Mouse (Mus musculus): Measurements from ENCODE around the gene Dnajc19. TPM values are rescaled to one million over a fixed set of nuclear protein-coding genes. Genes with fewer than 3 reads are reported as not detected.
A peak's percentile ranks its signal among the peaks of the same experiment; 100 is the strongest.

Gene Dnajc19
- total and polyA plus RNA-seq, 2 experiments from 2014 or later: 216 to 223 TPM

DNA sequence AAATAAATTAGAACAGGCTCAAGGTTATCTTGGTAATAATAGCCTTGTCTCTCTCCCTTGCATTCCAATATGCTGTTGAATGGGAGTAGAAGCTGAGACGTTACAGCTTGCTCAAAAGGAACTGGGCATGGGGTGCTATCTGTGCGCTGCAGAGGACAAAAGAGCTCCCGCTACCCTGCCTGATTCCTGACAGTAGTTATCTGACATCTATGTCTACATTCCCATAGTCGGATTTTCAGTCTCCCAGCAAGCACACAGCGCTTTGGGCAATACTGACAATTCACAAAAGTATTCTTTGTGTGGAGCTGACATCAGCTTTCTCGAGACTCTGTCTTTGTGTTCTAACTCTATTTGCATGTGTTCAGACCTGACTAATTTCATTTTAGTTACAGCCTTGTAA is 34.7 kb upstream of the Dnajc19 start:
- H3K9me3 ChIP-seq (replicated peaks; ENCODE audit: control insufficient read depth, low read length): no peaks in the 10 kb centered on the region
- no peaks in the 10 kb centered on the region for H3K4me1 ChIP-seq (ENCODE audit: control insufficient read depth, insufficient read depth)
- no peak overlapping the region for H3K4me3 ChIP-seq (ENCODE audit: low read depth, low read length)
- H3K9ac ChIP-seq (replicated peaks; ENCODE audit: low read depth, low read length): no peak overlapping the region
- no peak overlapping the region for H3K27ac ChIP-seq (ENCODE audit: low read depth)
- H3K27me3 ChIP-seq (ENCODE audit: control insufficient read depth, insufficient read depth, low read length): no peaks in the 10 kb centered on the region
- H3K4me2 ChIP-seq (ENCODE audit: low read depth, low read length): no peak overlapping the region
- DNase-seq (ENCODE audit: low spot score) (no peak), ATAC-seq (ENCODE audit: insufficient read depth, low read depth) (no peak)
- H3K36me3 ChIP-seq (replicated peaks; ENCODE audit: control insufficient read depth, insufficient read depth, low read length): no peaks in the 10 kb centered on the region
- no peak for TF ChIP-seq EP300 (IDR thresholded peaks at IDR 0.05; ENCODE audit: low read depth)
- WGBS: 41% methylated on average over 6 of the region's 6 CpGs

DNA sequence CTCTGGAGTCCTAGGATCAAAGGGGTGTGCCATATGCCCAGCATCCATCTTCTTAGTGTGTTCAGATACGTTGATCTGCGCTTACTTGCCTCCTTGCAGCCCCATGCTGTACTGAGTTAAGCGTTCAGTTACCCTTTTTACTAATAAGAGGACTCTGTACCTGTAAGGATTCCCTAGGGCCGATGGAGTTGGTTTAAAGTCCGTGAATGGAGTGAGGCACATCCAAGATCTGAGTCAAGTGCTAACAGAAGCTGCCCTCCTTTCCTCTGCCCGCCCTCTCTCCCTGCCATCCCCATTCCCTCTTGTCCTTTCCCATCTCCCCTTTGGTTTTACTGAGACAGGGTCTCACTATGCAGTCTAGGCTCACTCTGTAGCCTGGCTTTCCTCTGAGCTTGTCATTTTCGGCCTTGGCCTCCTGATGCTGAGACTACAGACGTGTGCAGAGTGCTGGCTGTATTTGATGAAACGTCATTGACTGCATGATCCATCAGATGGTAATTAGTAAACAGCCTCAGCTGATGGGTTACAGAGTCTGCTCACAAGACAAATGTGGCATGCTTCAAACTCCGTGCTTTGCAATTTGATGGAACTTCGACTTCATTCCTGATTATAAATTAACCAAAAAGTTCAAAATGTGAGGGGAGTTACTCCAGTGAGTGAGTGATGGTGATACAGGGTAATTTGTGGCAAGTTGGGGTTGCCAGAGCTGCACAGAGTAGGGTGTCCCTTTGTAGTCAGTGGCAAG is 31.0 kb upstream of the Dnajc19 start:
- WGBS: 64% methylated on average over 11 of the region's 11 CpGs
- Histone ChIP-seq H3K4me3 (ENCODE audit: low read depth, low read length) (no peak overlapping the region), H3K36me3 (replicated peaks; ENCODE audit: control insufficient read depth, insufficient read depth, low read length) (no peaks in the 10 kb centered on the region), H3K9ac (replicated peaks; ENCODE audit: low read depth, low read length) (no peak overlapping the region), H3K4me1 (ENCODE audit: control insufficient read depth, insufficient read depth) (no peaks in the 10 kb centered on the region), H3K27me3 (ENCODE audit: control insufficient read depth, insufficient read depth, low read length) (no peaks in the 10 kb centered on the region), H3K27ac (ENCODE audit: low read depth) (no peak overlapping the region), H3K9me3 (replicated peaks; ENCODE audit: control insufficient read depth, low read length) (no peaks in the 10 kb centered on the region), H3K4me2 (ENCODE audit: low read depth, low read length) (no peak overlapping the region)
- ATAC-seq (ENCODE audit: insufficient read depth, low read depth) (no peak), DNase-seq (ENCODE audit: low spot score) (no peak)
- TF ChIP-seq EP300 (IDR thresholded peaks at IDR 0.05; ENCODE audit: low read depth): no peak
- no peak for TF ChIP-seq CTCF (IDR thresholded peaks at IDR 0.05; ENCODE audit: low read depth)

DNA sequence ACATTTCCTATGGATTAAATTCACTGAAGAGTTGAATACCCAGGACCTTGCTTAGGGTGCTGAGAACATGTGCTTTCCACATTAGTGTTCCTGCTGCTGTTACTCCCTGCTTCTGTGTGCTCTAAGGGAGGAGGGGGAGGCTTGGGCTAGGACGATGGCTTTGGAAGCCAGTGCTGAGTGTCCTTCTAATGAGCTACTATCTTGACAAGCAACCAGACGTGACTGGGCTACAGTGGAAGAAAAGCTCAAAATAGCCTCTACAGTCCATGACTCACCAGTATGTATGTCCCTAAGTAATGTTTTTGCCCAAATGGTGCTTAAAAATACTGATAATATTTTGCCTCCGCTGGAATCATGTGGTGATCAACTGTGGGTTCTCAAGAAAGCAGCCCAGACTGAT is 26.5 kb upstream of the Dnajc19 start:
- Histone ChIP-seq H3K4me3 (ENCODE audit: low read depth, low read length) (no peak overlapping the region), H3K27ac (ENCODE audit: low read depth) (no peak overlapping the region), H3K9ac (replicated peaks; ENCODE audit: low read depth, low read length) (no peak overlapping the region), H3K36me3 (replicated peaks; ENCODE audit: control insufficient read depth, insufficient read depth, low read length) (no peaks in the 10 kb centered on the region), H3K27me3 (ENCODE audit: control insufficient read depth, insufficient read depth, low read length) (no peaks in the 10 kb centered on the region), H3K9me3 (replicated peaks; ENCODE audit: control insufficient read depth, low read length) (no peaks in the 10 kb centered on the region), H3K4me2 (ENCODE audit: low read depth, low read length) (no peak overlapping the region), H3K4me1 (ENCODE audit: control insufficient read depth, insufficient read depth) (no peaks in the 10 kb centered on the region)
- ATAC-seq (ENCODE audit: insufficient read depth, low read depth) (no peak), DNase-seq (ENCODE audit: low spot score) (peak; percentile 6)
- TF ChIP-seq CTCF (IDR thresholded peaks at IDR 0.05; ENCODE audit: low read depth): no peak
- TF ChIP-seq EP300 (IDR thresholded peaks at IDR 0.05; ENCODE audit: low read depth): no peak
- WGBS: 33% methylated on average over 3 of the region's 3 CpGs

- peak overlapping the region; percentile 44; the same call in 1 of the 2 replicates for H3K4me2 ChIP-seq (ENCODE audit: low read depth, low read length)
- H3K4me3 ChIP-seq (ENCODE audit: low read depth, low read length): peak overlapping the region; percentile 19; the same call in 1 of the 2 replicates
- H3K27ac ChIP-seq (ENCODE audit: low read depth): no peak overlapping the region
- H3K9ac ChIP-seq (replicated peaks; ENCODE audit: low read depth, low read length): no peak overlapping the region
- no peak for TF ChIP-seq CTCF (IDR thresholded peaks at IDR 0.05; ENCODE audit: low read depth)
- TF ChIP-seq EP300 (IDR thresholded peaks at IDR 0.05; ENCODE audit: low read depth): no peak
- H3K27me3 ChIP-seq (ENCODE audit: control insufficient read depth, insufficient read depth, low read length): no peaks in the 10 kb centered on the region
- H3K9me3 ChIP-seq (replicated peaks; ENCODE audit: control insufficient read depth, low read length): no peaks in the 10 kb centered on the region
- no peak for DNase-seq (ENCODE audit: low spot score)
- no peak for ATAC-seq (ENCODE audit: insufficient read depth, low read depth)
- H3K36me3 ChIP-seq (replicated peaks; ENCODE audit: control insufficient read depth, insufficient read depth, low read length): no peaks in the 10 kb centered on the region
- no peaks in the 10 kb centered on the region for H3K4me1 ChIP-seq (ENCODE audit: control insufficient read depth, insufficient read depth)
- WGBS: 10% methylated on average over 9 of the region's 9 CpGs
Observed at GRCm38 (mm10) chr3:34106421-34106820, 25.3 kb upstream of the Dnajc19 start.

- 57% methylated on average over 7 of the region's 7 CpGs for WGBS
- Histone ChIP-seq H3K27ac (ENCODE audit: low read depth) (no peak overlapping the region), H3K4me3 (ENCODE audit: low read depth, low read length) (no peak overlapping the region), H3K4me2 (ENCODE audit: low read depth, low read length) (no peak overlapping the region), H3K36me3 (replicated peaks; ENCODE audit: control insufficient read depth, insufficient read depth, low read length) (no peaks in the 10 kb centered on the region), H3K27me3 (ENCODE audit: control insufficient read depth, insufficient read depth, low read length) (no peaks in the 10 kb centered on the region), H3K4me1 (ENCODE audit: control insufficient read depth, insufficient read depth) (no peaks in the 10 kb centered on the region), H3K9me3 (replicated peaks; ENCODE audit: control insufficient read depth, low read length) (no peaks in the 10 kb centered on the region), H3K9ac (replicated peaks; ENCODE audit: low read depth, low read length) (no peak overlapping the region)
- DNase-seq (ENCODE audit: low spot score): no peak
- TF ChIP-seq CTCF (IDR thresholded peaks at IDR 0.05; ENCODE audit: low read depth): no peak
- TF ChIP-seq EP300 (IDR thresholded peaks at IDR 0.05; ENCODE audit: low read depth): no peak
- no peak for ATAC-seq (ENCODE audit: insufficient read depth, low read depth)
Observed at GRCm38 (mm10) chr3:34103902-34104672, 23.0 kb upstream of the Dnajc19 start.
